Comparison of ENCODE assay signal across 20 mouse cellular contexts in genomic region chr1:36133647-36134046, GRCm38 (mm10).
DNase-seq lines count a peak whose midpoint lies in the region; ATAC-seq lines count a peak whose summit lies in the region.
"Had no signal": no experiment of that assay in that cellular context is flagged by ENCODE, and none has a peak within 500 bp of the region (broad histone marks: within the 10 kb centered on the region; RNA-seq: fewer than 3 reads in every experiment).

No protein-coding gene starts in this region.

- H3K9me3 ChIP-seq in heart, embryonic 16.5 days (replicated peaks; ENCODE audit: control insufficient read depth, low read length) = no peaks in the 10 kb centered on the region
- no peaks in the 10 kb centered on the region for H3K9me3 ChIP-seq in heart, embryonic 10.5 days
- no peaks in the 10 kb centered on the region for H3K9me3 ChIP-seq in liver, embryonic 15.5 days (replicated peaks)
- H3K9me3 ChIP-seq: embryonic facial prominence, embryonic 12.5 days; G1E; hindbrain, embryonic 10.5 days; midbrain, embryonic 12.5 days had no signal

- peak overlapping the region; percentile 7; the same call in 1 of the 2 replicates for H3K27ac ChIP-seq in heart, embryonic 16.5 days (ENCODE audit: low read length)
- no peak overlapping the region for H3K27ac ChIP-seq in heart, embryonic 10.5 days
- H3K27ac ChIP-seq in liver, embryonic 15.5 days (replicated peaks) = peak overlapping the region; percentile 85
- H3K27ac ChIP-seq: embryonic facial prominence, embryonic 12.5 days; hindbrain, embryonic 10.5 days; kidney, postnatal 0 days; midbrain, embryonic 12.5 days had no signal

- ATAC-seq in heart, embryonic 16.5 days (replicated peaks; ENCODE audit: extremely low read depth, insufficient read depth, low FRiP score) = no peak
- no peak for ATAC-seq in liver, embryonic 15.5 days (ENCODE audit: insufficient read depth)
- ATAC-seq: forebrain, postnatal 0 days; inflammation-experienced regulatory T-cells, adult 6 months had no signal

- H3K4me3 ChIP-seq in heart, embryonic 16.5 days (ENCODE audit: low read length) = no peak overlapping the region
- H3K4me3 ChIP-seq in heart, embryonic 10.5 days = no peak overlapping the region
- no peak overlapping the region for H3K4me3 ChIP-seq in liver, embryonic 15.5 days (replicated peaks)
- H3K4me3 ChIP-seq: embryonic facial prominence, embryonic 12.5 days; hindbrain, embryonic 10.5 days; midbrain, embryonic 12.5 days; myocyte had no signal

- DNase-seq in heart, embryonic 10.5 days (ENCODE audit: low spot score) = no peak
- DNase-seq in spleen, postnatal 36 days (ENCODE audit: low spot score in 2 of 2) = peak; percentile 25 to 50
- DNase-seq in spleen, adult 12 weeks (ENCODE audit: low spot score) = no peak
- DNase-seq in adrenal gland, adult 2 months = no peak
- no peak for DNase-seq in natural killer cell, adult 2 months (ENCODE audit: low spot score in 2 of 2)
- DNase-seq: adrenal gland, postnatal 10 days; cerebellum, postnatal 36 days; forebrain, postnatal 0 days; gastrocnemius, postnatal 25 days; lung, postnatal 10 days; spleen, adult 18-20 months had no signal

- H3K27me3 ChIP-seq in heart, embryonic 16.5 days (ENCODE audit: control insufficient read depth, insufficient read depth, low read length) = no peaks in the 10 kb centered on the region
- no peaks in the 10 kb centered on the region for H3K27me3 ChIP-seq in heart, embryonic 10.5 days (ENCODE audit: insufficient read depth, poor library complexity, severe bottlenecking)
- no peaks in the 10 kb centered on the region for H3K27me3 ChIP-seq in liver, embryonic 15.5 days
- H3K27me3 ChIP-seq: embryonic facial prominence, embryonic 12.5 days; midbrain, embryonic 12.5 days had no signal

- H3K36me3 ChIP-seq in heart, embryonic 16.5 days (ENCODE audit: control insufficient read depth, insufficient read depth) = no peaks in the 10 kb centered on the region
- H3K36me3 ChIP-seq in heart, embryonic 10.5 days = no peaks in the 10 kb centered on the region
- no peaks in the 10 kb centered on the region for H3K36me3 ChIP-seq in liver, embryonic 15.5 days (replicated peaks)
- H3K36me3 ChIP-seq: embryonic facial prominence, embryonic 12.5 days; hindbrain, embryonic 10.5 days; midbrain, embryonic 12.5 days had no signal

- H3K4me1 ChIP-seq in heart, embryonic 16.5 days (ENCODE audit: control insufficient read depth, insufficient read depth, low read length) = peaks cover 21% of the 10 kb centered on the region
- H3K4me1 ChIP-seq in heart, embryonic 10.5 days = peaks cover 27% of the 10 kb centered on the region
- H3K4me1 ChIP-seq in liver, embryonic 15.5 days (replicated peaks) = peaks cover 55% of the 10 kb centered on the region
- H3K4me1 ChIP-seq: embryonic facial prominence, embryonic 12.5 days had no signal

- H3K4me2 ChIP-seq in heart, embryonic 16.5 days (ENCODE audit: low read depth, low read length) = no peak overlapping the region
- no peak overlapping the region for H3K4me2 ChIP-seq in liver, embryonic 15.5 days
- H3K4me2 ChIP-seq: embryonic facial prominence, embryonic 12.5 days; midbrain, embryonic 12.5 days had no signal

- no peak overlapping the region for H3K9ac ChIP-seq in heart, embryonic 16.5 days (ENCODE audit: low read length)
- H3K9ac ChIP-seq in liver, embryonic 15.5 days = no peak overlapping the region
- H3K9ac ChIP-seq: embryonic facial prominence, embryonic 12.5 days; forebrain, postnatal 0 days; midbrain, embryonic 12.5 days had no signal

- 49% methylated on average over 3 of the region's 3 CpGs for WGBS in heart, embryonic 16.5 days
- 53% methylated on average over 3 of the region's 3 CpGs for WGBS in heart, embryonic 10.5 days
- whole genome bisulfite sequencing in liver, embryonic 15.5 days (ENCODE audit: insufficient replicate concordance) = 44% methylated on average over 3 of the region's 3 CpGs

Comparison
In these comparisons a context has a peak if more than half of its experiments do, and no peak if none do; other contexts are left out.
1. DNase-seq: peak in spleen, postnatal 36 days (2 of 2); none in heart, embryonic 10.5 days (single experiment), spleen, adult 12 weeks (single experiment), adrenal gland, adult 2 months (single experiment) and natural killer cell, adult 2 months (0 of 2).